20 mouse cellular contexts compared by ENCODE assay signal in genomic region chr1:79932435-79932834, GRCm38 (mm10).
DNase-seq lines count a peak whose midpoint lies in the region; ATAC-seq and TF ChIP-seq lines count a peak whose summit lies in the region.
"Had no signal": no experiment of that assay in that cellular context is flagged by ENCODE, and none has a peak within 500 bp of the region (broad histone marks: within the 10 kb centered on the region; RNA-seq: fewer than 3 reads in every experiment).

No protein-coding gene starts in this region.

- 49% methylated on average over 5 of the region's 5 CpGs for WGBS in kidney, adult 2 months
- WGBS in lung, postnatal 0 days: 32% methylated on average over 5 of the region's 5 CpGs

- TF ChIP-seq CTCF in kidney, adult 2 months (conservative IDR thresholded peaks at IDR 0.05; ENCODE audit: insufficient read depth, insufficient read length, low read depth, low read length): no peak
- TF ChIP-seq CTCF in lung, postnatal 0 days (IDR thresholded peaks at IDR 0.05): no peak

- no peak for DNase-seq in kidney, adult 2 months
- no peak for DNase-seq in kidney, adult 18-20 months
- DNase-seq in brain, adult 2 months (ENCODE audit: low read depth, low spot score): peak; percentile 7
- DNase-seq in lung, postnatal 0 days (ENCODE audit: low spot score): peak; percentile 91
- DNase-seq in ovary, adult 18-20 months (ENCODE audit: low spot score): no peak
- DNase-seq in B cell, adult 2 months: no peak
- DNase-seq: adrenal gland, postnatal 36 days; cerebellum, adult 11 months; cerebellum, postnatal 10 days; gastrocnemius, postnatal 25 days; heart, adult 2 months; liver, embryonic 13.5 days; right cerebral cortex, postnatal 14 days; thymus, postnatal 14 days had no signal

- H3K4me2 ChIP-seq in lung, postnatal 0 days (replicated peaks; ENCODE audit: low read depth, low read length): no peak overlapping the region
- H3K4me2 ChIP-seq: heart, embryonic 13.5 days; hindbrain, embryonic 12.5 days; liver, embryonic 13.5 days; midbrain, embryonic 11.5 days had no signal

- no peak overlapping the region for H3K4me3 ChIP-seq in kidney, adult 2 months (ENCODE audit: insufficient read depth, low read depth, low read length)
- H3K4me3 ChIP-seq in lung, postnatal 0 days (ENCODE audit: low read depth, low read length): no peak overlapping the region
- H3K4me3 ChIP-seq: heart, adult 2 months; heart, embryonic 13.5 days; hindbrain, embryonic 12.5 days; liver, embryonic 13.5 days had no signal

- no peak overlapping the region for H3K9ac ChIP-seq in lung, postnatal 0 days (replicated peaks; ENCODE audit: low read depth)
- H3K9ac ChIP-seq: heart, embryonic 13.5 days; hindbrain, embryonic 12.5 days; liver, embryonic 13.5 days had no signal

- ATAC-seq in lung, postnatal 0 days: peak; percentile 99
- ATAC-seq in megakaryocyte progenitor cell, adult 5-6 weeks (replicated peaks; ENCODE audit: poor library complexity): peak; percentile 60
- ATAC-seq: CD4-positive, CD25-positive, alpha-beta regulatory T cell, adult 4 months; intestine, postnatal 0 days had no signal

- H3K36me3 ChIP-seq in kidney, adult 2 months (ENCODE audit: control insufficient read depth, insufficient read depth, low read length): no peaks in the 10 kb centered on the region
- H3K36me3 ChIP-seq in lung, postnatal 0 days (ENCODE audit: insufficient read depth, low read length): no peaks in the 10 kb centered on the region
- H3K36me3 ChIP-seq: heart, embryonic 13.5 days; hindbrain, embryonic 12.5 days; liver, embryonic 13.5 days had no signal

- H3K27ac ChIP-seq in kidney, adult 2 months (ENCODE audit: insufficient read depth, low read depth, low read length): 0 out of 2 replicates have a peak overlapping the region, but pooled peaks have one; percentile 45
- H3K27ac ChIP-seq in lung, postnatal 0 days (ENCODE audit: low read length): no peak overlapping the region
- H3K27ac ChIP-seq: heart, adult 2 months; heart, embryonic 13.5 days; hindbrain, embryonic 12.5 days; liver, embryonic 13.5 days had no signal

- TF ChIP-seq POLR2A in kidney, adult 2 months (IDR thresholded peaks at IDR 0.05; ENCODE audit: low read depth, low read length): no peak

- no peaks in the 10 kb centered on the region for H3K27me3 ChIP-seq in kidney, adult 2 months (replicated peaks; ENCODE audit: control insufficient read depth, insufficient read depth, low read length)
- H3K27me3 ChIP-seq in lung, postnatal 0 days (replicated peaks; ENCODE audit: insufficient read depth, low read length): no peaks in the 10 kb centered on the region
- H3K27me3 ChIP-seq: heart, embryonic 13.5 days; hindbrain, embryonic 12.5 days; liver, embryonic 13.5 days had no signal

- no peak; the same call in 1 of the 2 replicates for TF ChIP-seq EP300 in lung, postnatal 0 days (IDR thresholded peaks at IDR 0.05)

- H3K9me3 ChIP-seq in lung, postnatal 0 days (ENCODE audit: low read length): no peaks in the 10 kb centered on the region
- H3K9me3 ChIP-seq: heart, embryonic 13.5 days; hindbrain, embryonic 12.5 days; liver, embryonic 13.5 days had no signal

- H3K4me1 ChIP-seq in kidney, adult 2 months (ENCODE audit: control insufficient read depth, insufficient read depth, low read length): no peaks in the 10 kb centered on the region
- no peaks in the 10 kb centered on the region for H3K4me1 ChIP-seq in lung, postnatal 0 days (ENCODE audit: insufficient read depth, low read depth, low read length)
- H3K4me1 ChIP-seq: heart, embryonic 13.5 days; hindbrain, embryonic 12.5 days; liver, embryonic 13.5 days had no signal

Comparison
In these comparisons a context has a peak if more than half of its experiments do, and no peak if none do; other contexts are left out.
1. DNase-seq: peak in brain, adult 2 months (single experiment) and lung, postnatal 0 days (single experiment); none in kidney, adult 2 months (single experiment), kidney, adult 18-20 months (single experiment), ovary, adult 18-20 months (single experiment) and B cell, adult 2 months (0 of 2).